12 mouse cellular contexts compared by ENCODE assay signal in genomic region chr13:20046406-20046805, GRCm38 (mm10).
"Had no signal": no experiment of that assay in that cellular context is flagged by ENCODE, and none has a peak within 500 bp of the region (broad histone marks: within the 10 kb centered on the region; RNA-seq: fewer than 3 reads in every experiment).

No protein-coding gene starts in this region.

- H3K4me1 ChIP-seq: limb, embryonic 10.5 days; liver, embryonic 15.5 days had no signal

- H3K4me2 ChIP-seq: liver, embryonic 11.5 days; liver, embryonic 15.5 days; midbrain, embryonic 12.5 days had no signal

- H3K9me3 ChIP-seq: limb, embryonic 10.5 days; liver, embryonic 15.5 days; midbrain, embryonic 12.5 days had no signal

- H3K27ac ChIP-seq: left cerebral cortex, adult 2 months; limb, embryonic 10.5 days; liver, embryonic 15.5 days; midbrain, embryonic 12.5 days had no signal

- H3K36me3 ChIP-seq: limb, embryonic 10.5 days; liver, embryonic 15.5 days; midbrain, embryonic 12.5 days had no signal

- H3K27me3 ChIP-seq: liver, embryonic 15.5 days had no signal

- ATAC-seq: intestine, postnatal 0 days had no signal

- DNase-seq: kidney, adult 8-10 months; kidney, postnatal 25 days; right cerebral cortex, adult 18-20 months; right cerebral cortex, postnatal 25 days; thymus, adult 18-20 months; thymus, postnatal 14 days had no signal

- H3K9ac ChIP-seq: liver, embryonic 15.5 days; midbrain, embryonic 12.5 days had no signal

- H3K4me3 ChIP-seq: left cerebral cortex, adult 2 months; limb, embryonic 10.5 days; liver, embryonic 15.5 days; midbrain, embryonic 12.5 days had no signal
